Comparison of ENCODE assay signal across 9 mouse cellular contexts in genomic region chr13:63246332-63246940, GRCm38 (mm10).
DNase-seq lines count a peak whose midpoint lies in the region; ATAC-seq and TF ChIP-seq lines count a peak whose summit lies in the region.
"Had no signal": no experiment of that assay in that cellular context is flagged by ENCODE, and none has a peak within 500 bp of the region (broad histone marks: within the 10 kb centered on the region; RNA-seq: fewer than 3 reads in every experiment).

No protein-coding gene starts in this region.

- H3K27ac ChIP-seq in heart, embryonic 11.5 days (ENCODE audit: low read depth, low read length): no peak overlapping the region
- peak overlapping the region; percentile 22 for H3K27ac ChIP-seq in thymus, adult 2 months (ENCODE audit: control insufficient read depth, insufficient read depth, low read length)
- no peak overlapping the region for H3K27ac ChIP-seq in intestine, embryonic 14.5 days (ENCODE audit: low read depth)
- H3K27ac ChIP-seq in stomach, postnatal 0 days (replicated peaks): peak overlapping the region; percentile 31; the same call in 1 of the 2 replicates

- TF ChIP-seq CTCF in thymus, adult 2 months (IDR thresholded peaks at IDR 0.05; ENCODE audit: borderline replicate concordance, control insufficient read depth, extremely low read depth, insufficient read depth, low read length, poor library complexity): no peak
- TF ChIP-seq CTCF in stomach, postnatal 0 days (IDR thresholded peaks at IDR 0.05; ENCODE audit: low read depth): no peak

- no peak for TF ChIP-seq EP300 in stomach, postnatal 0 days (optimal IDR thresholded peaks at IDR 0.05)

- no peaks in the 10 kb centered on the region for H3K27me3 ChIP-seq in heart, embryonic 11.5 days (ENCODE audit: control insufficient read depth, insufficient read depth, low read length)
- H3K27me3 ChIP-seq in thymus, adult 2 months (ENCODE audit: control insufficient read depth, insufficient read depth, low read length): no peaks in the 10 kb centered on the region
- H3K27me3 ChIP-seq in intestine, embryonic 14.5 days (replicated peaks; ENCODE audit: control insufficient read depth, insufficient read depth, low read length): no peaks in the 10 kb centered on the region
- no peaks in the 10 kb centered on the region for H3K27me3 ChIP-seq in stomach, postnatal 0 days (ENCODE audit: control insufficient read depth, insufficient read depth, low read length)

- peaks cover 2% of the 10 kb centered on the region; the same call in 1 of the 2 replicates for H3K36me3 ChIP-seq in heart, embryonic 11.5 days (ENCODE audit: control insufficient read depth, insufficient read depth, low read length)
- no peaks in the 10 kb centered on the region for H3K36me3 ChIP-seq in thymus, adult 2 months (ENCODE audit: control insufficient read depth, insufficient read depth, low read length)
- peaks cover 27% of the 10 kb centered on the region for H3K36me3 ChIP-seq in intestine, embryonic 14.5 days (ENCODE audit: control insufficient read depth, insufficient read depth, low read length)
- H3K36me3 ChIP-seq in stomach, postnatal 0 days (ENCODE audit: control insufficient read depth, insufficient read depth, low read length): no peaks in the 10 kb centered on the region

- H3K9ac ChIP-seq in heart, embryonic 11.5 days (ENCODE audit: low read depth, low read length): no peak overlapping the region
- H3K9ac ChIP-seq in intestine, embryonic 14.5 days (ENCODE audit: low read length): no peak overlapping the region
- H3K9ac ChIP-seq in stomach, postnatal 0 days (ENCODE audit: low read length): 0 out of 2 replicates have a peak overlapping the region, but pooled peaks have one; percentile 0

- TF ChIP-seq POLR2A in thymus, adult 2 months (IDR thresholded peaks at IDR 0.05; ENCODE audit: control insufficient read depth, extremely low read depth, insufficient read depth, low read length, poor library complexity): no peak

- H3K4me2 ChIP-seq in heart, embryonic 11.5 days: no peak overlapping the region
- peak overlapping the region; percentile 9; the same call in 1 of the 2 replicates for H3K4me2 ChIP-seq in intestine, embryonic 14.5 days (ENCODE audit: low read length)
- peak overlapping the region; percentile 40 for H3K4me2 ChIP-seq in stomach, postnatal 0 days (replicated peaks; ENCODE audit: low read depth)

- 60% methylated on average over 12 of the region's 12 CpGs for WGBS in heart, embryonic 11.5 days (ENCODE audit: insufficient replicate concordance)
- 28% methylated on average over 12 of the region's 12 CpGs for WGBS in thymus, adult 2 months
- WGBS in intestine, embryonic 14.5 days: 69% methylated on average over 12 of the region's 12 CpGs
- WGBS in stomach, postnatal 0 days: 42% methylated on average over 12 of the region's 12 CpGs

- no peak for ATAC-seq in heart, embryonic 11.5 days (replicated peaks; ENCODE audit: insufficient number of reproducible peaks, low FRiP score, low TSS enrichment)
- ATAC-seq in intestine, embryonic 14.5 days (replicated peaks; ENCODE audit: low FRiP score, low TSS enrichment, low read depth): no peak
- ATAC-seq in stomach, postnatal 0 days (ENCODE audit: low FRiP score, low TSS enrichment): peak; percentile 64; the same call in 1 of the 2 replicates

- peaks cover 66% of the 10 kb centered on the region for H3K4me1 ChIP-seq in heart, embryonic 11.5 days (ENCODE audit: control insufficient read depth, insufficient read depth, low read length)
- peaks cover 50% of the 10 kb centered on the region for H3K4me1 ChIP-seq in thymus, adult 2 months (replicated peaks; ENCODE audit: control insufficient read depth, insufficient read depth, low read length)
- peaks cover 49% of the 10 kb centered on the region for H3K4me1 ChIP-seq in intestine, embryonic 14.5 days (replicated peaks; ENCODE audit: control insufficient read depth, insufficient read depth, low read length)
- peaks cover 8% of the 10 kb centered on the region for H3K4me1 ChIP-seq in stomach, postnatal 0 days (replicated peaks; ENCODE audit: control insufficient read depth, insufficient read depth)

- H3K9me3 ChIP-seq in heart, embryonic 11.5 days (replicated peaks; ENCODE audit: control insufficient read depth, low read length): no peaks in the 10 kb centered on the region
- H3K9me3 ChIP-seq in intestine, embryonic 14.5 days (ENCODE audit: control insufficient read depth, low read length): no peaks in the 10 kb centered on the region
- no peaks in the 10 kb centered on the region for H3K9me3 ChIP-seq in stomach, postnatal 0 days (ENCODE audit: control insufficient read depth, low read length)

- DNase-seq in heart, adult 9 months (ENCODE audit: low spot score in 2 of 2): peak; percentile 57
- DNase-seq in thymus, adult 2 months: no peak
- no peak for DNase-seq in thymus, postnatal 10 days (ENCODE audit: low spot score in 2 of 2)
- DNase-seq in intestine, embryonic 14.5 days (ENCODE audit: low spot score): no peak
- DNase-seq in stomach, postnatal 0 days (ENCODE audit: low spot score): no peak
- no peak for DNase-seq in cerebellum, adult 8-10 months
- DNase-seq in T-cell, adult 2 months (ENCODE audit: low spot score): no peak
- DNase-seq: cerebellum, adult 11-12 months had no signal

- no peak overlapping the region for H3K4me3 ChIP-seq in heart, embryonic 11.5 days (ENCODE audit: low read depth, low read length)
- H3K4me3 ChIP-seq in thymus, adult 2 months (ENCODE audit: control insufficient read depth, insufficient read depth, low read length): no peak overlapping the region
- H3K4me3 ChIP-seq in intestine, embryonic 14.5 days (ENCODE audit: low read depth, low read length): no peak overlapping the region
- no peak overlapping the region for H3K4me3 ChIP-seq in stomach, postnatal 0 days (ENCODE audit: low read depth, low read length)

Comparison
In these comparisons a context has a peak if more than half of its experiments do, and no peak if none do; other contexts are left out.
1. DNase-seq: peak in heart, adult 9 months (2 of 2); none in thymus, adult 2 months (single experiment), thymus, postnatal 10 days (0 of 2), intestine, embryonic 14.5 days (single experiment), stomach, postnatal 0 days (single experiment), cerebellum, adult 8-10 months (single experiment) and T-cell, adult 2 months (single experiment).
2. H3K27ac ChIP-seq: peak in thymus, adult 2 months (single experiment) and stomach, postnatal 0 days (single experiment); none in heart, embryonic 11.5 days (single experiment) and intestine, embryonic 14.5 days (single experiment).